10 mouse cellular contexts compared by ENCODE assay signal in genomic region chr16:34930110-34930509, GRCm38 (mm10).
A peak's percentile ranks its signal among the peaks of the same experiment; 100 is the strongest.
DNase-seq lines count a peak whose midpoint lies in the region; ATAC-seq and TF ChIP-seq lines count a peak whose summit lies in the region.
"Had no signal": no experiment of that assay in that cellular context is flagged by ENCODE, and none has a peak within 500 bp of the region (broad histone marks: within the 10 kb centered on the region; RNA-seq: fewer than 3 reads in every experiment).

No protein-coding gene starts in this region.

- H3K4me3 ChIP-seq in forebrain, embryonic 10.5 days: no peak overlapping the region
- H3K4me3 ChIP-seq in forebrain, embryonic 12.5 days (replicated peaks): no peak overlapping the region
- no peak overlapping the region for H3K4me3 ChIP-seq in kidney, embryonic 15.5 days (replicated peaks)
- peak overlapping the region; percentile 17 for H3K4me3 ChIP-seq in lung, adult 2 months (replicated peaks; ENCODE audit: extremely low read depth, low read depth, low read length)
- H3K4me3 ChIP-seq in layer of hippocampus, adult 2 months: no peak overlapping the region
- H3K4me3 ChIP-seq: midbrain, embryonic 15.5 days had no signal

- H3K9ac ChIP-seq in forebrain, embryonic 12.5 days: no peak overlapping the region
- H3K9ac ChIP-seq in kidney, embryonic 15.5 days: no peak overlapping the region
- H3K9ac ChIP-seq: midbrain, embryonic 15.5 days had no signal

- WGBS in forebrain, embryonic 10.5 days: 84% methylated on average over 7 of the region's 7 CpGs
- 85% methylated on average over 7 of the region's 7 CpGs for WGBS in forebrain, embryonic 12.5 days
- WGBS in kidney, embryonic 15.5 days: 68% methylated on average over 7 of the region's 7 CpGs
- 16% methylated on average over 7 of the region's 7 CpGs for WGBS in lung, adult 2 months

- H3K36me3 ChIP-seq in forebrain, embryonic 10.5 days (replicated peaks): no peaks in the 10 kb centered on the region
- H3K36me3 ChIP-seq in forebrain, embryonic 12.5 days (replicated peaks): no peaks in the 10 kb centered on the region
- H3K36me3 ChIP-seq in kidney, embryonic 15.5 days: 0 out of 2 replicates have a peak, but pooled peaks cover 3% of the 10 kb centered on the region
- H3K36me3 ChIP-seq: midbrain, embryonic 15.5 days had no signal

- no peak for ATAC-seq in forebrain, embryonic 12.5 days (ENCODE audit: low FRiP score)
- ATAC-seq in kidney, embryonic 15.5 days (replicated peaks; ENCODE audit: low FRiP score): no peak
- ATAC-seq: midbrain, embryonic 15.5 days had no signal

- peak; percentile 61; the same call in 1 of the 2 replicates for TF ChIP-seq POLR2A in lung, adult 2 months (IDR thresholded peaks at IDR 0.05; ENCODE audit: borderline replicate concordance, extremely low read depth, low read depth, low read length)

- H3K9me3 ChIP-seq in forebrain, embryonic 10.5 days: no peaks in the 10 kb centered on the region
- H3K9me3 ChIP-seq in forebrain, embryonic 12.5 days: no peaks in the 10 kb centered on the region
- no peaks in the 10 kb centered on the region for H3K9me3 ChIP-seq in kidney, embryonic 15.5 days (replicated peaks)
- H3K9me3 ChIP-seq: midbrain, embryonic 15.5 days had no signal

- TF ChIP-seq CTCF in lung, adult 2 months (IDR thresholded peaks at IDR 0.05; ENCODE audit: insufficient read depth, low read length): no peak
- no peak for TF ChIP-seq CTCF in layer of hippocampus, adult 2 months (conservative IDR thresholded peaks at IDR 0.05)

- H3K27ac ChIP-seq in forebrain, embryonic 10.5 days: peak overlapping the region; percentile 49; the same call in 1 of the 2 replicates
- H3K27ac ChIP-seq in forebrain, embryonic 12.5 days: no peak overlapping the region
- peak overlapping the region; percentile 49 for H3K27ac ChIP-seq in kidney, embryonic 15.5 days
- no peak overlapping the region for H3K27ac ChIP-seq in layer of hippocampus, adult 2 months
- H3K27ac ChIP-seq: midbrain, embryonic 15.5 days had no signal

- DNase-seq in forebrain, embryonic 10.5 days (ENCODE audit: extremely low spot score, low spot score): no peak
- no peak for DNase-seq in kidney, postnatal 14 days
- DNase-seq in lung, adult 2 months: no peak
- no peak for DNase-seq in layer of hippocampus, adult 2 months (ENCODE audit: low spot score in 2 of 2)
- no peak for DNase-seq in cerebellum, adult 9-10 months
- no peak for DNase-seq in left cerebral cortex, postnatal 36 days (ENCODE audit: low spot score in 2 of 2)
- DNase-seq: layer of hippocampus, adult 9-11 months had no signal

- intact Hi-C loops in left cerebral cortex, postnatal 36 days (cut with DNase I): no loop called here

- no peak overlapping the region for H3K4me2 ChIP-seq in forebrain, embryonic 12.5 days
- no peak overlapping the region for H3K4me2 ChIP-seq in kidney, embryonic 15.5 days
- H3K4me2 ChIP-seq: midbrain, embryonic 15.5 days had no signal

- no peaks in the 10 kb centered on the region for H3K27me3 ChIP-seq in forebrain, embryonic 10.5 days (ENCODE audit: poor library complexity, severe bottlenecking)
- H3K27me3 ChIP-seq in forebrain, embryonic 12.5 days: no peaks in the 10 kb centered on the region
- no peaks in the 10 kb centered on the region for H3K27me3 ChIP-seq in kidney, embryonic 15.5 days
- H3K27me3 ChIP-seq: midbrain, embryonic 15.5 days had no signal

- peaks cover 45% of the 10 kb centered on the region for H3K4me1 ChIP-seq in forebrain, embryonic 10.5 days
- 0 out of 2 replicates have a peak, but pooled peaks cover 11% of the 10 kb centered on the region for H3K4me1 ChIP-seq in forebrain, embryonic 12.5 days
- H3K4me1 ChIP-seq in kidney, embryonic 15.5 days: peaks cover 49% of the 10 kb centered on the region
- peaks cover 50% of the 10 kb centered on the region for H3K4me1 ChIP-seq in lung, adult 2 months (ENCODE audit: control insufficient read depth, insufficient read depth, low read length)

Comparison
In these comparisons a context has a peak if more than half of its experiments do, and no peak if none do; other contexts are left out.
1. H3K27ac ChIP-seq: peak in forebrain, embryonic 10.5 days (single experiment) and kidney, embryonic 15.5 days (single experiment); none in forebrain, embryonic 12.5 days (single experiment) and layer of hippocampus, adult 2 months (single experiment).